Mouse (Mus musculus) olfactory bulb, adult 2 months (tissue): ENCODE data around the gene Sptbn4. TPM values are rescaled to one million over a fixed set of nuclear protein-coding genes. Genes with fewer than 3 reads are reported as not detected.

Experiments
- H3K27ac ChIP-seq: fragments of 200-500 bp; 2 replicates; pipeline ENCODE4 v1.5.1; 2012; ENCODE audit warnings: low read depth, low read length; ENCODE audit not compliant: insufficient read depth
- H3K4me1 ChIP-seq: fragments of 200-500 bp; 2 replicates; pipeline ENCODE4 v1.6.1; 2012; ENCODE audit warnings: low read length; ENCODE audit not compliant: control insufficient read depth, insufficient read depth
- H3K4me3 ChIP-seq: fragments of 200-500 bp; 2 replicates; pipeline ENCODE4 v1.5.1; 2012; ENCODE audit warnings: mild to moderate bottlenecking, low read depth, low read length, moderate library complexity; ENCODE audit not compliant: insufficient read depth
- CTCF ChIP-seq: fragments of 200-500 bp; IDR thresholded peaks from 2 replicates; pipeline ENCODE4 v1.5.1; 2012; ENCODE audit warnings: low read depth, mild to moderate bottlenecking, low read length, moderate library complexity; ENCODE audit not compliant: insufficient read depth
- POLR2A ChIP-seq: fragments of 200-500 bp; IDR thresholded peaks from 2 replicates; pipeline ENCODE4 v1.6.1; 2012; ENCODE audit warnings: mild to moderate bottlenecking, low read depth, low read length, moderate library complexity; ENCODE audit not compliant: insufficient read depth
- WGBS: fragments of 180-500 bp; shearing (Covaris S2); methylation state at CpG from one replicate; pipeline ENCODE4 v1.1.7; 2018; 5-methylcytosine and 5-hydroxymethylcytosine counted together
- polyA plus RNA-seq: library from polyadenylated mRNA; stranded (reverse); fragments of >200 nt; gene quantifications from 2 replicates; pipeline ENCODE4 v1.2.4, GENCODE M21; 2012; ENCODE audit warnings: low replicate concordance; ENCODE audit not compliant: missing spikeins, insufficient read depth, insufficient read length

Sptbn4 gene
- polyA plus RNA-seq, 1 experiment, result not detected

DNA sequence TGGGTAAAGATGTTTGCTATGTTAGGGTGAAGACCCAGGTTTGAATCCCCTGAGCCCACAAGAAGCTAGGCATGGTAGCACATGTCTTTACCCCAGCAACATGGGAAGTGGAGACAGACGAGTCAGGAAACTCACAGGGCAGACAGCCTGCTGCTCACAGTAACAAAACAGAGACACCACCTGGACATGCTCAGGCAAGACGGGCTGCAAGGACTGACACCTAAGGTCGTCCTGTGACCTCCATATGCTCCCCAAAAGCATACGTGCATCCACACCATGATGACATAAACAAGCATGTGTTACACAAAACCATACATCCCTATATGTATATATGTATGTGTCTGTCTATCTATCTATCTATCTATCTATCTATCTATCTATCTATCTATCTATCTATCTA, 65.9 kb downstream of the Sptbn4 start:
- H3K27ac ChIP-seq, result no peak overlapping the region
- H3K4me1 ChIP-seq, result no peaks in the 10 kb centered on the region
- TF ChIP-seq CTCF (no peak), POLR2A (no peak)
- WGBS, result 61% methylated on average over 4 of the region's 4 CpGs
- no peak overlapping the region for H3K4me3 ChIP-seq

- no peak for TF ChIP-seq CTCF
- TF ChIP-seq POLR2A, result no peak
- Histone ChIP-seq H3K27ac (no peak overlapping the region), H3K4me3 (no peak overlapping the region), H3K4me1 (no peaks in the 10 kb centered on the region)
- WGBS, result 52% methylated on average over 1 of the region's 1 CpGs
These were observed 66.5 kb downstream of the Sptbn4 start for GRCm38 (mm10) chr7:27381009-27381408.

- peaks cover 4% of the 10 kb centered on the region; the same call in 1 of the 2 replicates for H3K4me1 ChIP-seq
- 87% methylated on average over 6 of the region's 6 CpGs for WGBS
- TF ChIP-seq CTCF, result no peak
- TF ChIP-seq POLR2A, result no peak
- H3K4me3 ChIP-seq, result no peak overlapping the region
- H3K27ac ChIP-seq, result no peak overlapping the region
These were observed 67.7 kb downstream of the Sptbn4 start for GRCm38 (mm10) chr7:27379836-27380235.

- WGBS, result 32% methylated on average over 4 of the region's 4 CpGs
- H3K4me1 ChIP-seq, result peaks cover 4% of the 10 kb centered on the region; the same call in 1 of the 2 replicates
- H3K27ac ChIP-seq, result no peak overlapping the region
- H3K4me3 ChIP-seq, result no peak overlapping the region
- TF ChIP-seq POLR2A (no peak), CTCF (no peak)
These were observed 69.1 kb downstream of the Sptbn4 start for GRCm38 (mm10) chr7:27378431-27378830.

DNA sequence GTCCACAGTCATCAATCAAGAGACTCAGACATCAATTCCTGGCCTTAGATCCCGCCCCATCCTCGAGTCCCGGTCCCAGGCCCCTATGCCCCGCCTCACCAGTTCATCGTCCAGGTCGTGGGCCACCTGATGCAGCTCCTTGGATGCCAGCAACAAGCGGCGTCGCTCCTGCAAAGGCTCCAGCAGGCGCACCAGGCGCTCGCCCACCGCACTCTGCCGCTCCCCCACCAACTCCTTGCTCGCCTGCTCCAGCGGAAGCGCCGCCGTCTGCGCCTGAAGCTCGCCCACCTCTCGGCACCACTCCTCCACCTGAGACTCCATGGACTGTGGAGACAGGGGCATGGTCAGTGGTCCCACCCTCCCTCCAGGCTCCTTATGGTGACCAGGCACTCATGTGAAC, 72.2 kb downstream of the Sptbn4 start:
- Histone ChIP-seq H3K4me1 (peaks cover 9% of the 10 kb centered on the region), H3K27ac (no peak overlapping the region), H3K4me3 (no peak overlapping the region)
- TF ChIP-seq CTCF, result no peak
- no peak for TF ChIP-seq POLR2A
- WGBS, result 28% methylated on average over 22 of the region's 22 CpGs

- H3K27ac ChIP-seq, result no peak overlapping the region
- 52% methylated on average over 44 of the region's 44 CpGs for WGBS
- H3K4me1 ChIP-seq, result peaks cover 16% of the 10 kb centered on the region
- no peak overlapping the region for H3K4me3 ChIP-seq
- TF ChIP-seq POLR2A (no peak), CTCF (no peak)
These were observed 75.6 kb downstream of the Sptbn4 start for GRCm38 (mm10) chr7:27371715-27372462.

- TF ChIP-seq POLR2A, result no peak
- 84% methylated on average over 19 of the region's 19 CpGs for WGBS
- H3K4me3 ChIP-seq, result no peak overlapping the region
- H3K4me1 ChIP-seq, result peaks cover 21% of the 10 kb centered on the region
- no peak overlapping the region for H3K27ac ChIP-seq
These were observed 78.4 kb downstream of the Sptbn4 start for GRCm38 (mm10) chr7:27369111-27369510.

DNA sequence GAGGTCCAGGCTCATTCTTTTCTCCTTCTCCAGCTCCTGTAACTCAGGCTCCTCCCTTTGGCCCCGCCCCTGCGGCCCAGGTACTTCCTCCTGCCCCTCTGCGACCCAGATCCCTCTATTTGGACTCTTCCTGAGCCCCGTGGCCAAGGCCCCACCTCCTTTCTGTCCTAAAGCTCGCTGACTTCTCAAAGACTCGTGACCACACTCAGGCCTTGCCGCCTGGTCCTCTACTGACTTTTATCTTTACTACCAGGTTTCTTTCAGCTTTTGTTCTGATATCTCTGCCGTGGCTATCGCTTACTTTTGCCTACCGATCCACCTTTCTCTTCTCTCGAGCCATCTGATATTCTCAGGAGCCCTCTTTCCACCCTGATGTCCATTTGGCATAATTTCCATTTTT, 79.5 kb downstream of the Sptbn4 start:
- Histone ChIP-seq H3K27ac (no peak overlapping the region), H3K4me1 (peaks cover 21% of the 10 kb centered on the region), H3K4me3 (no peak overlapping the region)
- WGBS, result 58% methylated on average over 11 of the region's 11 CpGs
- TF ChIP-seq POLR2A (no peak), CTCF (no peak)

- TF ChIP-seq CTCF (no peak), POLR2A (no peak)
- WGBS, result 45% methylated on average over 21 of the region's 21 CpGs
- Histone ChIP-seq H3K27ac (no peak overlapping the region), H3K4me3 (no peak overlapping the region), H3K4me1 (peaks cover 23% of the 10 kb centered on the region)
These were observed 81.2 kb downstream of the Sptbn4 start for GRCm38 (mm10) chr7:27366082-27366844.
